Mouse (Mus musculus) lung, adult 2 months (tissue): ENCODE measurements at regions not wholly inside any gene's neighbourhood (a gene's known extent, or its start where the extent isn't known, plus 50 kb on each side); places are given as distances from the start of the nearest gene placed in this dataset.
A peak's percentile ranks its signal among the peaks of the same experiment; 100 is the strongest.

ENCODE experiments used
- DNase-seq: peaks from one replicate; pipeline ENCODE4 v3.0.0; 2022
- H3K4me1 ChIP-seq: fragments of 200-500 bp; 2 replicates; pipeline ENCODE4 v1.6.1; 2011; ENCODE audit warnings: low read length; ENCODE audit not compliant: control insufficient read depth, insufficient read depth
- H3K4me3 ChIP-seq: fragments of 200-500 bp; replicated peaks from 2 replicates; pipeline ENCODE3; 2011; ENCODE audit warnings: low read depth, mild to moderate bottlenecking, control low read depth, low read length; ENCODE audit errors: extremely low read depth
- CTCF ChIP-seq: fragments of 200-500 bp; IDR thresholded peaks from 2 replicates; pipeline ENCODE4 v1.5.1; 2011; ENCODE audit warnings: mild to moderate bottlenecking, low read length, control low read depth; ENCODE audit not compliant: insufficient read depth
- POLR2A ChIP-seq: fragments of 200-500 bp; IDR thresholded peaks from 2 replicates; pipeline ENCODE4 v1.6.1; 2011; ENCODE audit warnings: low read depth, mild to moderate bottlenecking, control low read depth, low read length, borderline replicate concordance; ENCODE audit errors: extremely low read depth
- WGBS: fragments of 180-500 bp; shearing (Covaris S2); methylation state at CpG from one replicate; pipeline ENCODE4 v1.1.7; 2018; 5-methylcytosine and 5-hydroxymethylcytosine counted together

- no peak for TF ChIP-seq POLR2A
- TF ChIP-seq CTCF = no peak
- Histone ChIP-seq H3K4me3 (no peak overlapping the region), H3K4me1 (no peaks in the 10 kb centered on the region)
- 63% methylated on average over 9 of the region's 9 CpGs for WGBS
- no peak for DNase-seq
Measured at GRCm38 (mm10) chr9:104496220-104496619, 50.9 kb upstream of the Cpne4 start.

GRCm38 (mm10) chr9:104490696-104491095 is 56.4 kb upstream of the Cpne4 start:
- DNase-seq = no peak
- TF ChIP-seq POLR2A = no peak
- no peak for TF ChIP-seq CTCF
- no peak overlapping the region for H3K4me3 ChIP-seq
- no peaks in the 10 kb centered on the region; the same call in 1 of the 2 replicates for H3K4me1 ChIP-seq

DNA sequence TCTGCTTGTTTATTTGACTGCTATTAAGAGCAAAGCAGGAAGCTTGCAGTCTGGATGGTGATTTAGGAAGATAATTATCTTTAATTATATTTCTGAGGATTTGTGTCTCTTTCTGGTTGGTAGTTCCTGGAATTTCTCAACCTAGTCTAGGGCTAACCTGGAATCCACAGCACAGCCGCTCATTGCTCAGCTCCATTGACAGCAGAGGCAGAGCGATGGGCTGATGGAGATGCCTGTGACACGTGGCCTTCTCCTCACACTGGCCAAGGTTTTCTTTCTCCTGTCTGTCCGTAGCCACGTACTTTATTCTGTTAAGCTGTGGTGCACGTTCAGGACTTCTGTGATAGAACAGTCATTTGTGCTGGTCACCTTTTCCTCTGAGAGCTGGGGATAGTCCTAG is 57.7 kb upstream of the Cpne4 start:
- no peak for TF ChIP-seq POLR2A
- no peak for TF ChIP-seq CTCF
- 38% methylated on average over 6 of the region's 6 CpGs for WGBS
- H3K4me3 ChIP-seq = no peak overlapping the region
- H3K4me1 ChIP-seq = no peaks in the 10 kb centered on the region; the same call in 1 of the 2 replicates
- DNase-seq = no peak

- 56% methylated on average over 5 of the region's 5 CpGs for WGBS
- H3K4me1 ChIP-seq = no peaks in the 10 kb centered on the region
- H3K4me3 ChIP-seq = no peak overlapping the region
- DNase-seq = no peak
- TF ChIP-seq POLR2A = no peak
- TF ChIP-seq CTCF = no peak
Measured at GRCm38 (mm10) chr9:104482440-104482839, 64.6 kb upstream of the Cpne4 start.

- no peak for DNase-seq
- TF ChIP-seq CTCF = no peak
- Histone ChIP-seq H3K4me1 (no peaks in the 10 kb centered on the region), H3K4me3 (no peak overlapping the region)
- 80% methylated on average over 1 of the region's 1 CpGs for WGBS
Measured at GRCm38 (mm10) chr9:104480683-104481082, 66.4 kb upstream of the Cpne4 start.

- no peak for TF ChIP-seq CTCF
- 60% methylated on average over 4 of the region's 4 CpGs for WGBS
- no peak for DNase-seq
- H3K4me3 ChIP-seq = no peak overlapping the region
- no peaks in the 10 kb centered on the region for H3K4me1 ChIP-seq
Measured at GRCm38 (mm10) chr9:104474831-104475230, 72.3 kb upstream of the Cpne4 start.

DNA sequence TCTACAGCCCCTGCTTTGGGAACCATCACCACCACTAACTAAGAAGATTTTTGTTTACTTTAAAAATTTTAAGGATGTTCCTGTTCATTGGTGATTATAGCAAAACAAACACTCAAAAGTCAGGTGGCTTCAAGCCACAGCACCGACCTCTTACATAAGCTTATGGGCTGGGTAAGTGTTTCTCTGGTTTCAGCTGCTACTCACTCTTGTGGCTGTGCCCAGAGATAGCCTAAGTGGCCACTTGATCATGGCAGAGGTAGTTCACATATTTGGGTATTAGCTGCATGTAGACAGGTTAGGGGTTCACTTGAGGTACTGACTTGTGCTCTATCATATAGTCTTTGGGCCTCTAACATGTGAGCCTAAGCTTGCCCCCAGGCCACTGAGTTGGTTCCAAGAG is 79.8 kb upstream of the Cpne4 start:
- peak; percentile 43 for DNase-seq
- Histone ChIP-seq H3K4me1 (peaks cover 2% of the 10 kb centered on the region; the same call in 1 of the 2 replicates), H3K4me3 (no peak overlapping the region)
- 38% methylated on average over 1 of the region's 1 CpGs for WGBS
- no peak for TF ChIP-seq CTCF
- no peak for TF ChIP-seq POLR2A

DNA sequence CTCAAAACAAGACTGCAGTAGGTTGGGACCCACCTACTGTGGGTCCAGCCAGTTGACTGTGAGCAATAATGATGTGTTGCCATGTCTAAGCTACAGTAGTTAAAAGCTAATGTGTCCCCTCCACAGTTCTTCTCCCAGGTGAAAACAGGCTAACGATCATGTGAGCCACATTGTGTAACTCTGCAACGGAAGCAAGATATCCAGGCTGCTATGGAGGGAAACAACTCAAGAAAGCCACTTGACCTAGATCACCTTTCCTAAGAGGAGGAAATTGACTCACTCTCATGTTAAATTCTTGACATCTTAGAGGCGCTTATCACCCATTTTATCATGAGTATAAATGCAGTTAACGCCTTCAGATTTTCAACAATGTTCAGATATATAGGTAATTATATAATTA is 83.4 kb upstream of the Cpne4 start:
- no peak overlapping the region for H3K4me3 ChIP-seq
- WGBS = 53% methylated on average over 4 of the region's 4 CpGs
- no peak for TF ChIP-seq CTCF
- TF ChIP-seq POLR2A = no peak

DNA sequence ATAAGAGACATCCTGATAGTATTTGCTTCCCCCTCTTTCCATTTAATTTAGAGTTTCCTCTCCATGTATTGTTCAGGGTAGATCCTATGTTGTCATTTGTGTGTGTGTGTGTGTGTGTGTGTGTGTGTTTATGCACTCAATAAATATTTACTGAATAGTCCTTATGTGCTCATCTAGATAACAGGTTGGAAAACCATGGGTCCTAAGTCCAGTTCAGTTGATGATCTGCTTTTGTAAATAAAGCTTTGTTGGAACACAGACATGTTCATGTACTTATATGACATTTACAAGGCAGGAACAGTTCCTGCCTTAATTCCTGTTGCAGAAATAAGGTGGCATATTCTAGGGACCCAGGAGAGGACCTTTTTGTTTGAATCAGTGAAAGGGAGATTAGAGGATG is 87.0 kb upstream of the Cpne4 start:
- no peak for DNase-seq
- no peak overlapping the region for H3K4me3 ChIP-seq
- no peak for TF ChIP-seq CTCF
- TF ChIP-seq POLR2A = no peak
- H3K4me1 ChIP-seq = peaks cover 2% of the 10 kb centered on the region; the same call in 1 of the 2 replicates

More for the DNA sequence above, 83.4 kb upstream of the Cpne4 start:
- peaks cover 2% of the 10 kb centered on the region; the same call in 1 of the 2 replicates for H3K4me1 ChIP-seq
- DNase-seq = no peak

DNA sequence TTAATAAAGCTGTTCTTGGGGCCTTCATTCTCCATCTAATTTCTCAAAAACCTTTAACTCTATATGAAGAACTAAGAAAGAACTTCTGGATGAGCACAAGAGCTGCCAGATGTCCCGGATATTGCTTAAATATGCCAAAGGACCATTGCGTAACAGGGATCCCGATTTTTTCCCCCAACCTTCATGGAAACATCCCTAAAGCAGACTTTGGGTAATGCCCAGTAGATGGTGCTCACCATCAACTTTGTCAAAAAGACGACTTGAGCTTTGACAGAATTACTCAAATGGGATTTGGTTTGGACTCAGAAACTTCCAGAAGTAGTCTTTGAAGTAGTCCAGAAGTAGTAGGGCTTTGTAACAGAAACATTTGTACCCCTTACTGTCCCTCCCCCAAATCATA is 89.5 kb upstream of the Cpne4 start:
- TF ChIP-seq POLR2A = no peak
- peak; percentile 16; the same call in 1 of the 2 replicates for TF ChIP-seq CTCF
- no peaks in the 10 kb centered on the region for H3K4me1 ChIP-seq
- no peak overlapping the region for H3K4me3 ChIP-seq
- DNase-seq = no peak
- WGBS = 30% methylated on average over 4 of the region's 4 CpGs
